Mouse (Mus musculus) cerebellum, adult 2 months (tissue): ENCODE results near the gene Slc39a11. TPM values are rescaled to one million over a fixed set of nuclear protein-coding genes. Genes with fewer than 3 reads are reported as not detected.

Experiments
- DNase-seq, 2 experiments: peaks; one replicate each; pipeline ENCODE4 v3.0.0; 2021
- H3K27ac ChIP-seq: fragments of 200-500 bp; 2 replicates; pipeline ENCODE4 v1.5.1; 2012; ENCODE audit warnings: low read length, control low read depth, inconsistent platforms; ENCODE audit not compliant: insufficient read depth
- H3K27me3 ChIP-seq: fragments of 200-500 bp; 2 replicates; pipeline ENCODE4 v1.6.1; 2012; ENCODE audit warnings: inconsistent platforms, mild to moderate bottlenecking, low read length, moderate library complexity; ENCODE audit not compliant: control insufficient read depth, insufficient read depth
- H3K4me1 ChIP-seq: fragments of 200-500 bp; 2 replicates; pipeline ENCODE4 v1.6.1; 2011; ENCODE audit warnings: low read length; ENCODE audit not compliant: control insufficient read depth, insufficient read depth
- H3K4me3 ChIP-seq: fragments of 200-500 bp; replicated peaks from 2 replicates; pipeline ENCODE3; 2011; ENCODE audit warnings: mild to moderate bottlenecking, low read depth, low read length, control low read depth; ENCODE audit not compliant: insufficient read depth
- CTCF ChIP-seq: fragments of 200-500 bp; IDR thresholded peaks from 2 replicates; pipeline ENCODE4 v1.5.1; 2011; ENCODE audit warnings: low read depth, mild to moderate bottlenecking, control low read depth, low read length, moderate library complexity, borderline replicate concordance; ENCODE audit not compliant: insufficient read depth
- POLR2A ChIP-seq: fragments of 200-500 bp; IDR thresholded peaks from 2 replicates; pipeline ENCODE4 v1.6.1; 2011; ENCODE audit warnings: low read length, control low read depth, borderline replicate concordance; ENCODE audit not compliant: insufficient read depth
- WGBS: fragments of 180-500 bp; shearing (Covaris S2); methylation state at CpG from one replicate; pipeline ENCODE4 v1.1.7; 2018; 5-methylcytosine and 5-hydroxymethylcytosine counted together
- polyA plus RNA-seq: library from polyadenylated mRNA; depleted of rRNA; stranded (reverse); fragments of >200 nt; gene quantifications from 2 replicates; pipeline ENCODE4 v1.2.3, GENCODE M21; 2012

Gene Slc39a11
- polyA plus RNA-seq, 1 experiment = 14.1 TPM

GRCm38 (mm10) chr11:113648690-113649352 is 1.1 kb downstream of the Slc39a11 start, which contains the start of gene Cog1:
Cog1 (plus strand) TSS chr11:113649169.
- WGBS = 36% methylated on average over 26 of the region's 26 CpGs
- H3K4me3 ChIP-seq = peak within 1 kb of the TSS; percentile 78
- peaks cover 11% of the 10 kb centered on the region for H3K4me1 ChIP-seq
- H3K27ac ChIP-seq = peak within 1 kb of the TSS; percentile 74
- TF ChIP-seq POLR2A (no peak), CTCF (no peak)
- DNase-seq = peak in 1 of 2 experiments; percentile 32
- no peaks in the 10 kb centered on the region for H3K27me3 ChIP-seq

- Histone ChIP-seq H3K27ac (no peak overlapping the region), H3K27me3 (no peaks in the 10 kb centered on the region), H3K4me3 (no peak overlapping the region), H3K4me1 (peaks cover 7% of the 10 kb centered on the region)
- DNase-seq = peak; percentile 77 to 85
- TF ChIP-seq CTCF = peak; percentile 92
- TF ChIP-seq POLR2A = no peak
- WGBS = 3% methylated on average over 15 of the region's 15 CpGs
Observed at GRCm38 (mm10) chr11:113648152-113648551, 1.7 kb downstream of the Slc39a11 start.

GRCm38 (mm10) chr11:113645181-113645580 is 4.7 kb downstream of the Slc39a11 start:
- Histone ChIP-seq H3K4me1 (peaks cover 7% of the 10 kb centered on the region; the same call in 1 of the 2 replicates), H3K27me3 (no peaks in the 10 kb centered on the region), H3K4me3 (no peak overlapping the region), H3K27ac (no peak overlapping the region)
- 90% methylated on average over 3 of the region's 3 CpGs for WGBS
- DNase-seq = no peak
- no peak for TF ChIP-seq POLR2A
- TF ChIP-seq CTCF = no peak

GRCm38 (mm10) chr11:113638680-113639079 is 11.2 kb downstream of the Slc39a11 start:
- no peak overlapping the region for H3K27ac ChIP-seq
- H3K27me3 ChIP-seq = no peaks in the 10 kb centered on the region
- H3K4me1 ChIP-seq = no peaks in the 10 kb centered on the region
- DNase-seq = no peak
- no peak for TF ChIP-seq POLR2A
- TF ChIP-seq CTCF = no peak
- WGBS = 95% methylated on average over 12 of the region's 12 CpGs
- no peak overlapping the region for H3K4me3 ChIP-seq

GRCm38 (mm10) chr11:113634699-113635121 is 15.2 kb downstream of the Slc39a11 start:
- Histone ChIP-seq H3K27ac (no peak overlapping the region), H3K4me1 (no peaks in the 10 kb centered on the region), H3K27me3 (no peaks in the 10 kb centered on the region), H3K4me3 (no peak overlapping the region)
- DNase-seq = no peak
- WGBS = 27% methylated on average over 10 of the region's 10 CpGs
- TF ChIP-seq POLR2A (no peak), CTCF (no peak)

- 93% methylated on average over 5 of the region's 5 CpGs for WGBS
Observed at GRCm38 (mm10) chr11:113633398-113633797, 16.5 kb downstream of the Slc39a11 start.

GRCm38 (mm10) chr11:113632303-113632702 is 17.6 kb downstream of the Slc39a11 start:
- Histone ChIP-seq H3K27ac (no peak overlapping the region), H3K4me1 (no peaks in the 10 kb centered on the region), H3K4me3 (no peak overlapping the region), H3K27me3 (no peaks in the 10 kb centered on the region)
- 89% methylated on average over 7 of the region's 7 CpGs for WGBS
- no peak for DNase-seq
- no peak for TF ChIP-seq CTCF
- TF ChIP-seq POLR2A = no peak

More at GRCm38 (mm10) chr11:113633398-113633797, 16.5 kb downstream of the Slc39a11 start:
- no peak overlapping the region for H3K4me3 ChIP-seq
- no peaks in the 10 kb centered on the region for H3K4me1 ChIP-seq
- TF ChIP-seq POLR2A (no peak), CTCF (no peak)
- no peak for DNase-seq
- H3K27ac ChIP-seq = no peak overlapping the region
- no peaks in the 10 kb centered on the region for H3K27me3 ChIP-seq

- Histone ChIP-seq H3K27ac (no peak overlapping the region), H3K4me3 (no peak overlapping the region), H3K4me1 (no peaks in the 10 kb centered on the region), H3K27me3 (no peaks in the 10 kb centered on the region)
- WGBS = 76% methylated on average over 8 of the region's 8 CpGs
- no peak for DNase-seq
- TF ChIP-seq CTCF (no peak), POLR2A (no peak)
Observed at GRCm38 (mm10) chr11:113631862-113632261, 18.0 kb downstream of the Slc39a11 start.
